Mouse (Mus musculus) heart, adult 9 months (tissue): ENCODE measurements around the gene Nck2.
"Not testable (repeated sequence)": the region's sequence is repeated elsewhere in the genome, so short reads cannot be mapped to it uniquely, and the experiment has no call there.

Experiments used
- DNase-seq, 2 experiments: peaks; one replicate each; pipeline ENCODE4 v3.0.0; 2022; ENCODE audit warnings: low spot score in 2 of 2

Nck2 gene

DNA sequence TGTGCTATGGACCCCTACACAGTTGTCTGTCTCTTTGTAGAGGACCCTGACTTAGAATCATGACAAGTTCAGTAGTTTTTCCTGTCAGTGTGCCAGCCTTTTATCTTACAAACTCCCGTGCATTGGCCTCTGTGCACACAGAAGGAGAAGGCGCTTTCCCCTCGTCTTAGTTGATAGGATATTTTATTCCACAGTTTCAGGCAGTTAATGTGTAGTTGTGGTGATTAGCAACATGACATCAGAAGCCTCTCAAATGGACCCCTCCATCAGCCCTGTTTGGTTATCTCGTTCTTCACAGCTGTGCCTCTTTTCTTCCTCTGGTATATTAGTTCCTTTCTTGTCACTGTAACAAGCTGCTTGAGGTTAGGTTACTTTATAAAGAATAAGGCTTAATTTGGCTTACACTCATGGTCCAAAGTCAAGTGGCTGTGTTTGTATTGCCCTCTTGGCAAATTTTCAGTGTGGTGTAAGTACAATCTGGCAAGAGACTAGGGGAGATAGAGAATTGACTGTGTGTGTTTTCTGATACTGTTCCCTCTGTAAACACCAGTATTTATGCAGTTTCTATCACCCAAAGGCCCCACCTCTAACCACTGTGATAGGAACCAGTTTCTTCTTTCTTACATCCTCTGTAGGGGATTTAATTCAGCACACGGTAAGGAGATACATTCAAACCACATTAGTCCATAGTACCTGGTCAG lies 89.8 kb downstream of the Nck2 start:
- no peak for DNase-seq

GRCm38 (mm10) chr1:43535519-43536000 lies 91.2 kb downstream of the Nck2 start:
- DNase-seq: no peak

- no peak for DNase-seq
Observed at GRCm38 (mm10) chr1:43536266-43536665, 91.9 kb downstream of the Nck2 start.

DNA sequence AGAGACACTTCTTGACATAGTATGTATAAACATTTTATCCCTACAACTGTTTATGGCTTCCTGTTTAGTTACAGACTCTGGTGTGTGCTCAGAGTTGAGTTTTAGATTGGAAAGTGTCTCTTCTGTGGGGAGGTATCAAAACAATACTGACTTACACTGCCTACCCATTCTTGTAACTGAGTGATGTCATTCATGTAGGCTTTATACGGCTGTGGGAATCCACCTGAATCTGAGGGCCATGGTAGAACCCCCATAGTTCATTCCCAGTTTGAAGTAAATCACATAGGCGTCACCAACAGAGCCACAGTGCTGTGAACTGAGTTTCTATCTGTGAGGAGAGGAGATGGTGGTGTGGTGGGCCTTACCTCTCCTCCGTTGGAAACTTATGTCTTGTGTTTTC lies 92.6 kb downstream of the Nck2 start:
- DNase-seq: no peak

DNA sequence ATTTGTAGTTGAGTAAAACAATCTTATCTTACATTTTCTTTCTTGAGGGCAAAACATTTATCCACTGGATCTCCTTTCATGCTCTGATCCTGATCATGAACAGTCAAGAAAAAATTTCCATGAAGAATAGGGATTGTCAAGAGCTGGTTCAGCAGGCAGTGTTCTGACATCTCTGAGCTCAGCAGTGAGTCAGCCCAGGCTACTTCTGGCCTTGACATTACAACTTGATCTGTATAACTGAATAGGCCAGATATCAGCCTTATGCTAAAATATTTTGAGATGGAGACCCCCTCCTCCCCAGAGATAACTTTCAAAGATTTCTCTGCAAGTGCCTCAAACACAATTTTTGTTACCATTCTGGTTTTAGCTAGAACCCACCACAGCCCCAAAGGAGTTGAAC lies 93.1 kb downstream of the Nck2 start:
- no peak for DNase-seq

- no peak for DNase-seq
Observed at GRCm38 (mm10) chr1:43538716-43539115, 94.3 kb downstream of the Nck2 start.

GRCm38 (mm10) chr1:43539689-43540380 lies 95.5 kb downstream of the Nck2 start:
- no peak for DNase-seq

DNA sequence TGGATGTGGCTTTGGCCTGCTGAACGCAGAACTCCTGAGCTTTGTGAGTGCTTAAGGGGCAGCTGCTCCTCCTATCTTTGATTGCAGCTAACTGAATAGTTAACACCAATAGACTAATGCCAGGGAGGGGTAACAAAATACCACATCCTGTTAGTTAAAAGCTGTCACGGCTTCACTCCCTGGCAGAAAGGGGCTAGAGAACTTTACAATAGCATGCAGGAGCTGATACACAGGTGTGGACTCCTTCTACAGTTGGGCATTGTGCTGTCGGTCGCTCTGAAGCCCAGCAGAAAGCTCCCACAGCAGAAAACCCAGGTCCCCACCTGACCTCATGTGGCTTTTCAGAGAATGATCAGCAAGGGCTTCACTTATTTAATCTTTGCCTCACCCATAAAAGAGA lies 98.0 kb downstream of the Nck2 start:
- no peak for DNase-seq

DNA sequence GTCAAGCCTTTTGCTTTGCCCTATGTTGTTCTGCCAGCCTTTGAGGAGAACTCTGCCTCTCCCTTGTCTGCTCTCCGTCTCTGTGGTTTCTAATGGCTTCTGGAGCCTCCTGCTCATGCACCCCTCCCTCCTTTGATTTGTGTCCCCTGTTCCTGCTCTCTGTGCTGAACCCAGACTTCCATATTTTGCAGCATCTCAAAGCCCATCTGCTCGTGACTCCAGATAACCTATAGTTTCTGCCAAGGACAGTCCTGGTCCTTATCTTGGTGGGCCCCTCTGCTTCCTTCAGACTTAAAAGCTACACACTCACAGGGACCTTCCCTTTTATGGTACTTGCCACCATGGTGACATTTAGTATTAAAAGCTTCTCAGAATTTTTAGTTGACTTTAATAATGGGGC lies 103.3 kb downstream of the Nck2 start:
- DNase-seq: no peak

- DNase-seq: no peak
Observed at GRCm38 (mm10) chr1:43548749-43549148, 104.4 kb downstream of the Nck2 start.

DNA sequence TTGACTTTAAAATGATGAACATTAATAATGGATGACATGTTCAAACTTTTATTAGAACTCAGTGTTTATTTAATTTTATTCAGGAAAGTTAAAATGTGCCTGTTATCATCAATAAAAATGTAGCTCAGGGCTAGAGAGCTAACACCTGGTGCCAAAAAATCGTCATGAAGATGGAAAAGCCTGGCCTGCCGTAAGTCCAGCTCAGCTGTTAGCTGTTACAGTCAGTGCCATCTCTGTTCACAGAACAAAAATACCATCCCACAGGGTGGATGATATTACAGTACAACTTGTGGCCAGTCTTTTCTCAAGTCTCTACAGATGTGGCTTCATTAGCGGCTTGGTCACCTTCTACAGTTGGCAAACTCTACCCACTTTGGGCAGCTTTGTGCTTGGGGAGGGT lies 106.1 kb downstream of the Nck2 start:
- DNase-seq: no peak

GRCm38 (mm10) chr1:43553989-43554679 lies 109.8 kb downstream of the Nck2 start:
- not testable (repeated sequence) for DNase-seq

GRCm38 (mm10) chr1:43555222-43555974 lies 111.0 kb downstream of the Nck2 start:
- DNase-seq: no peak

- no peak for DNase-seq
Observed at GRCm38 (mm10) chr1:43558329-43558728, 114.0 kb downstream of the Nck2 start.

- DNase-seq: no peak
Observed at GRCm38 (mm10) chr1:43559043-43559692, 114.8 kb downstream of the Nck2 start.

GRCm38 (mm10) chr1:43561085-43561484 lies 116.7 kb downstream of the Nck2 start:
- DNase-seq: no peak

- DNase-seq: no peak
Observed at GRCm38 (mm10) chr1:43562002-43562666, 117.8 kb downstream of the Nck2 start.

DNA sequence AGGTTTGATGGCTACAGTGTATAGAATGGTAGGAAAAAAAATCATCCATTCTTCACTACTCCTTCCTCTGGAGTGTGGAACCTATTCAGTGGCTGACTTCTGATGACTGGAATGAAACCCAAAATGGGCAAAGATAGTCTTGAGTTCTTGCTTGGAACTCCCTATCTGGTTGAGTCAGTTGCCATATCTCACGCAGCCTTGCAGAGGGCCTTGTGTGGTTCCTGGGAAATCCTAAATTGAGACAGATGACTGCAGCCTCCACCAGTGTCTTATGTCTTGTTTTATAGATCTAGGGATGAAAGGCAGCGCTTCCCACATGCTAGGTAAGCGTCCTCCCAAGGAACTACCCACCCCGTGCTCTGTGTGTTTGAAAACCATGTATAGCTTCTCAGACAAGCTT lies 120.9 kb downstream of the Nck2 start:
- DNase-seq: no peak

DNA sequence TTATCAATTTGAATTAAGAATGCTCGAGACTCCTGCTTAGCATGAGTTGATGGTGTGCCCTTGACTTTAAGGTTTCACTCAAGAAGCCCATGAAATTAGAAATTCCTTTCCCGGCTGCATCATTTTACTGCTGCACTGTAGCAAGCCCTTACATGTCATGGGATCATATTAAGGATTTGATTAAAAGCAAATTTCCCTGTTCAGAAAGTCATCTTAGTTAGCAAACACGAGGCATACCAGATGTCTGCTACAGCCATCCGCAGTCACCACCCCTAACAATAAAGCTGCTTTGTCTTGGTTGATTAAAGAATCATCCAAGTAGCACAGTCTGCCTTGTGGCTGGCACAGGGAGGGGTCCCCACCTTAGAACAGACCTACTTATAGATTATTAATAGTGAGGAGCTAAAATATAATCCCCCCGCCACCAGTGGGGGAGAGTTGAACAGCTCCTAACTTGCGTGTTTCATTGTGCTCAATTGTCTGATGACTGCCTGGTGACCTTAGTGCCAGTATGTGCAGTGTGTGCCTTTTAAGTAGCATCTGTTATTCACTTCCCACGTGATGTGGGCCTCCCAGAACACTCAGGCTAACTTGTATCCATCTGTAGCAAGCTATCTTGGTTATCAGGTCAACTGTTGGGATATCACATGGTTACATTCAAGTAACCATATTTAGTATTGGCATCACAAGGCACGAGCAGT lies 122.4 kb downstream of the Nck2 start:
- no peak for DNase-seq

DNA sequence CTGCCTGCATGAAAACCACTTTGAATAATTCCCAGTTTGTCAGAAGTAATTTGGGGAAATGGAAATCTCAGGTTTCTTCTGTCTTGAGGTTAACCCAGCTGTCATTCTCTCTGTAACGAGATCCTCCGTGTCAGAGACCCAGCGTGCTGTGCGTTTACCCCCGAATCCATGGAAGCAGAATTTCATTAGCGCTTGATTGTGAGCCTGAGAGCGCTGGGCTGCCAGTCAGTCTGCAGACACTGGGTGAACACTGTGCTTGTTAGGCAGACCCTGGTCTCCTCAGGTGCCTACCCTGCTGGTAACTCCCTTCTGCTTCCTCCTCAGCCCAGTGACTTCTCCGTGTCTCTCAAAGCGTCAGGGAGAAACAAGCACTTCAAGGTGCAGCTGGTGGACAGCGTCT lies 124.4 kb downstream of the Nck2 start:
- no peak for DNase-seq
